Mouse (Mus musculus): ENCODE measurements around the gene Dkkl1. TPM values are rescaled to one million over a fixed set of nuclear protein-coding genes. Genes with fewer than 3 reads are reported as not detected.

Gene Dkkl1
- polyA plus RNA-seq, 1 experiment = 0.51 TPM

DNA sequence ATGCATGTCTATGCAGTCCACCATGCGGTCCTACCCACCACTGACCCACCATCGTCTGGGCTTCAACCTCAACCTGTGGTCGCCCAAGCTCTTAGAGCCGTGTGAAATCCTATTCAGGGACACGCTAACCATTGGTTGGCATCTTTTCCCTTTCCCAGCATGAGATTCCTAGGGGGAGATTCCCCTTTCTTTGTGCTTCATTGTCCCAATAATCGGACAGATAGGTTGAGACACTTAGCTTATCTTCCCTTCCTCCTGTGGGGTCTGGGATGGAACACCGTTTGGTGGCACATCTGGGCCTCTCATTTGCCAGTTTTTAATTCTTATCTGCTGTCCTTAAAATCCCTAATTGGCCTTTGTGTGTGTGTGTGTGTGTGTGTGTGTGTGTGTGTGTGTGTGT is 28.2 kb upstream of the Dkkl1 start:
- H3K27ac ChIP-seq (ENCODE audit: insufficient read depth, low read length) = no peak overlapping the region
- no peak for DNase-seq
- H3K4me3 ChIP-seq (replicated peaks; ENCODE audit: insufficient read depth, low read depth, low read length) = no peak overlapping the region
- TF ChIP-seq CTCF (IDR thresholded peaks at IDR 0.05; ENCODE audit: borderline replicate concordance, insufficient read depth, low read depth, low read length) (no peak), POLR2A (IDR thresholded peaks at IDR 0.05; ENCODE audit: borderline replicate concordance, insufficient read depth, low read length) (no peak)
- no peaks in the 10 kb centered on the region for H3K4me1 ChIP-seq (ENCODE audit: control insufficient read depth, insufficient read depth, low read length)
- H3K27me3 ChIP-seq (ENCODE audit: control insufficient read depth, insufficient read depth, low read length) = no peaks in the 10 kb centered on the region
- 72% methylated on average over 7 of the region's 7 CpGs for WGBS

DNA sequence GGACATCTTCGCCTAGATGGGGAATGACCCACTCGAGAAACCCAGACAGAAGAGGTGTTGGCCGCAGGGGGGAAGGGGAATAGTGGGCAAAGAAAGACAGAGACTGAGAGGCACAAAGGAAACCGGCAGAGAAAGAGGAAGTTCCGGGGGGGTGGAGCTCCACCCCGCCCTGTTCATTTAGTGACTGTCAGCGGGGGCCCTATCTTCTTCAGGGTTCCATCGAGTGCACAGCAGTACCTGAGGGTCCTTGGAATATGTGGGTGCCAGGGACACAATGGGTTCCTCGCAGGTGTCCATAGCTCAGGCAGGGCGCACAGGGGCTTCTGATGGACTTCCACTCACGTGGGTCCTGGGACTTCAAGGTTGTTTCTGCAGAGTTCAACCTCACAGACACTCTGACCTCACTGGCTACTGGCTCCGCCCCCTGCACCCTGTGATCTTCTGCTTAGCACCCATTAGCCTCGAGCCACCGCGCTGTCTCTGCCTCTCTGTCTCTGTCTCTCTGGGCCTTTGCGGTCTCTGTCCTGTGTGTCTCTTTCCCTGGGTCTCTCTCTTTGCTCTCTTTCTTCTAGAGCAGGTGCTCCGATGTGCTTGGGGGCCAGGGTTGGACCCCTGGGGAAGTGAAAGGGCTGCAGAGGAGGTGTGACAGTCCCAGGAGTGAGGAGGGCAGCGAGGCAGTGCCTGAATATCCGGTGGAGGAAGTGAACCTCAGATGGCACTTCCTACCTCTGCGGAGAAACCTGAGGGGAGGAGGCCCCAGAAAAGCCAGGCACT is 27.0 kb upstream of the Dkkl1 start, which contains the start of gene Cd37:
Gene Cd37, minus strand, starts transcription at position 393 of the 774 bp plus-strand sequence.
- H3K27me3 ChIP-seq (ENCODE audit: control insufficient read depth, insufficient read depth, low read length) = no peaks in the 10 kb centered on the region
- TF ChIP-seq POLR2A (IDR thresholded peaks at IDR 0.05; ENCODE audit: borderline replicate concordance, insufficient read depth, low read length) (no peak), CTCF (IDR thresholded peaks at IDR 0.05; ENCODE audit: borderline replicate concordance, insufficient read depth, low read depth, low read length) (no peak)
- DNase-seq = no peak
- peaks cover 1% of the 10 kb centered on the region; the same call in 1 of the 2 replicates for H3K4me1 ChIP-seq (ENCODE audit: control insufficient read depth, insufficient read depth, low read length)
- H3K27ac ChIP-seq (ENCODE audit: insufficient read depth, low read length) = no peak within 1 kb of the TSS
- no peak within 1 kb of the TSS for H3K4me3 ChIP-seq (replicated peaks; ENCODE audit: insufficient read depth, low read depth, low read length)
- 42% methylated on average over 20 of the region's 20 CpGs for WGBS

DNA sequence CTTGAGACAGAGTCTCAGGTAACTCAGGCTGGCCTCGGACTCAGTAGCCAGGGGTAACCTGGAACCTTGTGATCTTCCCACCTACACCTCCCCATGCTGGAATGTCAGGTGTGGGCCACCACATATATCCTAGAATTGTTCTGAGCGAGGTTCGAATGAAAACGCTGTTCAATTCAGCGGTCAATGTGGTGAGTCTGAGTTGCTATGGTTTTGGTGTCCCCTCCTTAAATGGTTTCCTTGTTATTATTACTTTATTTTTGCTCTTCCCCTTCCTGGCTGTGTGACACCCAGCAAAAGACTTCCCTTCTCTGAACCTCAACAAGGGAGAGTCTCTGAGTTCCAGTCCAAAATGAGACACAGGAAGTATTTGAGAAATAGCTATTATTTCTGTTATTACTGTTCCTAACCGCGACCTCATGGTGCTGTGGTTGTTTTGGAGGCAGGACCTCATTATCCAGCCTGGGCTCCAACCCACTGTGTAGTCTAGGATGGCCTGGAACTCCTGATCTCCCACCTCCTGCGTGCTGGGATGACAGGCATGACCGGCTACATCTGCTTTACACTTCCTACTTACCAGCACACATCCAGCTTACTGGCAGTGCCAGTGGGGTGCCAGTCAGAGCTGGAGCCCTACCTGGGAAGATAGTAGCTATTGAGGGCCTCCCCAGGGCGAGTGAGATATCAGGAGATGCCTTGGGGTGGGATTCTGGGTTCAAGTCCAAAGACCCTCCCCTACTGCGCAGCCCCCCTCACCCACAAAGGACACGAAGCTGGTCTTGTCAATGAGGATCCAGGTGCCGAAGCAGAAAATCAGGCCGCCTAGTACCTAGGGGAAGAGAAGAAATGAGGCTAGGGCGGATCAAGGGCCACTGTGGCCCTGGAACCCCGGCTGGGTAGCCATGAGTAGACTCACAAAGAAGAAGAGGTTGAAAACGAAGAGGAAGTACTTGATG is 26.1 kb upstream of the Dkkl1 start:
- DNase-seq = no peak
- Histone ChIP-seq H3K4me3 (replicated peaks; ENCODE audit: insufficient read depth, low read depth, low read length) (no peak overlapping the region), H3K27ac (ENCODE audit: insufficient read depth, low read length) (no peak overlapping the region), H3K27me3 (ENCODE audit: control insufficient read depth, insufficient read depth, low read length) (no peaks in the 10 kb centered on the region), H3K4me1 (ENCODE audit: control insufficient read depth, insufficient read depth, low read length) (peaks cover 6% of the 10 kb centered on the region)
- WGBS = 77% methylated on average over 17 of the region's 17 CpGs
- TF ChIP-seq POLR2A (IDR thresholded peaks at IDR 0.05; ENCODE audit: borderline replicate concordance, insufficient read depth, low read length) (no peak), CTCF (IDR thresholded peaks at IDR 0.05; ENCODE audit: borderline replicate concordance, insufficient read depth, low read depth, low read length) (no peak)

DNA sequence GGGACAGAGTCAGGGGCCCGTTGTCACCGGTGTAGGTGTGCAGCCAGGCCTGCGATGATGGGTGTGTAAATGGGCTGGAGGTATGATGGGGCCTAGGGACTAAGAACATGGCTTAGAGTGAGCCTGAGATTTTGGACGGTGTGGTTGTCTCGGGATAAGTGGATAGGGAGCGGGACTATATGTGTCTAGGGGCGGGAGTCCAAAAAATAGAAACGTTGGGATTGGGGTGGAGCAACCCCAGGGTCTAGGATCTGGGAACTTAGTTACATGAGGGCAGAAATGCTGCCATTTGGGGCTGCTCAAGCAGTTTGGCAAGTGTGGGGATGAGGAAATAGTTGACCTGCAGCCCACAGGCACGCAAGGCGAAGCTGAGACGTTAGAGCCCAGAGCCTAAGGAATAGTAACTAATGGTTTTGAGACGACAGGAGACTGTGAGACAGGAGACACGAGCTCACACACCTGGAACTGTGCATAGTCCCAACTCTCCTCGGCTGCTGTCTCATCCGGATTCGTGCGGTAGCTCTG is 23.8 kb upstream of the Dkkl1 start:
- TF ChIP-seq POLR2A (IDR thresholded peaks at IDR 0.05; ENCODE audit: borderline replicate concordance, insufficient read depth, low read length) (no peak), CTCF (IDR thresholded peaks at IDR 0.05; ENCODE audit: borderline replicate concordance, insufficient read depth, low read depth, low read length) (no peak)
- Histone ChIP-seq H3K27ac (ENCODE audit: insufficient read depth, low read length) (no peak overlapping the region), H3K4me3 (replicated peaks; ENCODE audit: insufficient read depth, low read depth, low read length) (no peak overlapping the region), H3K27me3 (ENCODE audit: control insufficient read depth, insufficient read depth, low read length) (no peaks in the 10 kb centered on the region), H3K4me1 (ENCODE audit: control insufficient read depth, insufficient read depth, low read length) (peaks cover 6% of the 10 kb centered on the region)
- DNase-seq = no peak
- 69% methylated on average over 17 of the region's 17 CpGs for WGBS

DNA sequence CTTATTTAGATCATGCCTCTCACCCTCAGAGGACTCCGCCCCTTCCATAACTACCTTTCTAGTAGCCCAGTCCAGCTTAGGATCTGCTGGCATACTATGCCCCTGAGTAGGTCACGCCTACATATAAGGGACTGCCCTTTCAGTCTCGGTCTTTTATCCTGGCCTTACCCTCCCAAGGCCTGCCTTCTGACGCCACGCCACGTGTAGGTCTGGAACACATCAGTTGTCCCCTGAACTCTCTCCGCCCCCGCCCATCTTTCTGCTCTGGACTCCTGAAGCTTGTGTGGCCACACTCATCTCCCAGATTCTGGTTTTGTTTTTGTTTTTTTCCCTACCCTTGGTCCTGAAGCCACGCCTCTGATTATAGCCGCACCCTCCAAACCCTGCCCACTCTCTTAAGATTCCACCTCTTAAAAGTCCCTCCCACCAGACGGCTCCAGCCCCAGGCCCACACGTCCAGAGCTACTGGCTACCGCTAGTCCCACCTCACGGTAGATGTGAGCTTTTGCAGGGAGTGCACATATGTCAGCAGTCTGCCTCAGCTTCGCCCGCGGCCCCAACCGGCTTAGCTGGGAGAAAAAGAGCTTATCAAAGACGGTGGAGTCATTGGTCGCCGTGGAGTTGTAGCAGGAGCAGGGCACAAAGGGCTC is 23.1 kb upstream of the Dkkl1 start:
- Histone ChIP-seq H3K4me1 (ENCODE audit: control insufficient read depth, insufficient read depth, low read length) (peaks cover 6% of the 10 kb centered on the region), H3K27ac (ENCODE audit: insufficient read depth, low read length) (no peak overlapping the region), H3K4me3 (replicated peaks; ENCODE audit: insufficient read depth, low read depth, low read length) (no peak overlapping the region), H3K27me3 (ENCODE audit: control insufficient read depth, insufficient read depth, low read length) (no peaks in the 10 kb centered on the region)
- WGBS = 43% methylated on average over 21 of the region's 21 CpGs
- TF ChIP-seq POLR2A (IDR thresholded peaks at IDR 0.05; ENCODE audit: borderline replicate concordance, insufficient read depth, low read length) (no peak), CTCF (IDR thresholded peaks at IDR 0.05; ENCODE audit: borderline replicate concordance, insufficient read depth, low read depth, low read length) (no peak)
- no peak for DNase-seq

DNA sequence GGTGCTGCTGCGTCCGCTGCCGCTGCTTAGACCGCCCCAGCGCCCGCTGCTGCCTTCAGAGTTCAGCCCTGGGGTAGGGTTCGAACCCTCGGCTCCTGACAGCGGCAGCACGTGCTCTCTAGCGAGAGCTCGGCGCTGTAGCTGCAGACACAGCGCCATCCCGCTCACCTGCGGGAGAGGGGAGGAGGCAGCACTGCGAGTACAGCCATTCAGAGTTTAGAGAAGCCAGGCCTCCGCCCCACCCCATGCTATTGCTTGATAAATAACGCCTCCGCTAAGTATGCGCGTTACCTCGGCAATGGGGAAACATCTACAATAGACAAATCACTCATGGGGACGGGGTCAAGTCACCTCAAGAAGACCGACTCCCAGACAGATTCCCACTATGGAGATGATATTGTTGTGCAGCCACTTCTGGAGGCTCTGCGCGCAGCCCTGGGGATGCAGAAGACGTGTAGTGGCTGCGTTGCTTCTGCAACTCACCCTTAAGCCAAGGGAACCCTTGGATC is 22.4 kb upstream of the Dkkl1 start:
- Histone ChIP-seq H3K4me1 (ENCODE audit: control insufficient read depth, insufficient read depth, low read length) (peaks cover 6% of the 10 kb centered on the region), H3K4me3 (replicated peaks; ENCODE audit: insufficient read depth, low read depth, low read length) (no peak overlapping the region), H3K27ac (ENCODE audit: insufficient read depth, low read length) (no peak overlapping the region), H3K27me3 (ENCODE audit: control insufficient read depth, insufficient read depth, low read length) (no peaks in the 10 kb centered on the region)
- WGBS = 47% methylated on average over 29 of the region's 29 CpGs
- DNase-seq = no peak
- TF ChIP-seq POLR2A (IDR thresholded peaks at IDR 0.05; ENCODE audit: borderline replicate concordance, insufficient read depth, low read length) = no peak
- no peak for TF ChIP-seq CTCF (IDR thresholded peaks at IDR 0.05; ENCODE audit: borderline replicate concordance, insufficient read depth, low read depth, low read length)
